Mouse (Mus musculus): ENCODE results near the gene Prkra. TPM values are rescaled to one million over a fixed set of nuclear protein-coding genes. Genes with fewer than 3 reads are reported as not detected.
A peak's percentile ranks its signal among the peaks of the same experiment; 100 is the strongest.

Prkra gene
- polyA plus RNA-seq, 2 experiments = 60.8 to 61.3 TPM

GRCm38 (mm10) chr2:76687608-76688007, 39.8 kb upstream of the Prkra start:
- DNase-seq (ENCODE audit: low spot score) = no peak
- Histone ChIP-seq H3K27me3 (ENCODE audit: control insufficient read depth, insufficient read depth, low read length) (no peaks in the 10 kb centered on the region), H3K9ac (ENCODE audit: low read depth, low read length, severe bottlenecking) (no peak overlapping the region), H3K27ac (replicated peaks; ENCODE audit: low read depth, low read length) (no peak overlapping the region), H3K4me1 (ENCODE audit: control insufficient read depth, insufficient read depth, low read length) (no peaks in the 10 kb centered on the region), H3K9me3 (ENCODE audit: control insufficient read depth, low read length) (no peaks in the 10 kb centered on the region), H3K36me3 (ENCODE audit: control insufficient read depth, insufficient read depth, low read length) (peaks cover 78% of the 10 kb centered on the region), H3K4me2 (replicated peaks; ENCODE audit: low read depth, low read length, severe bottlenecking) (no peak overlapping the region), H3K4me3 (replicated peaks; ENCODE audit: low read length) (no peak overlapping the region)
- WGBS = 80% methylated on average over 3 of the region's 3 CpGs
- ATAC-seq (ENCODE audit: low FRiP score, low read depth) = no peak
- TF ChIP-seq POLR2A (IDR thresholded peaks at IDR 0.05; ENCODE audit: borderline replicate concordance, extremely low read depth, insufficient read depth, insufficient read length) = no peak

DNA sequence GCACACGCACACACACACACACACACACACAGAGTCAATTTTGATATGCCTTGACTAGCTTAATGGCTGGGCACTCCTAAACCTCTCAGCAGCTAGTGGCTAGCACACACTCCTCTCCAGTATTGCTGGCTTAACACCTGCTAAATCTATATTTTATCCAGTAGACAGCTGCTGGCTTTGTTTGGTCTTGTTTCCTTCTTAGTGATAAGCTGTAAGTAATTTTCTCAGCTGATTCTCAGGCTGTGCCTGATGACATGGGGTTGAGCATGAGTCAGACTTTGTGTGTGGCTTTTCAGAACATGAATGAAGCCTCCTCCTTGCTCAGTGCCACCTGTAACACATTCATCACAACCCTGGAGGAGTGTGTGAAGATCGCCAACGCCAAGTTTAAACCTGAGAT, 39.2 kb upstream of the Prkra start:
- no peak overlapping the region for H3K27ac ChIP-seq (replicated peaks; ENCODE audit: low read depth, low read length)
- DNase-seq (ENCODE audit: low spot score) = no peak
- H3K4me1 ChIP-seq (ENCODE audit: control insufficient read depth, insufficient read depth, low read length) = no peaks in the 10 kb centered on the region
- no peak; the same call in 1 of the 2 replicates for ATAC-seq (ENCODE audit: low FRiP score, low read depth)
- H3K9ac ChIP-seq (ENCODE audit: low read depth, low read length, severe bottlenecking) = no peak overlapping the region
- no peaks in the 10 kb centered on the region for H3K9me3 ChIP-seq (ENCODE audit: control insufficient read depth, low read length)
- peaks cover 78% of the 10 kb centered on the region for H3K36me3 ChIP-seq (ENCODE audit: control insufficient read depth, insufficient read depth, low read length)
- no peaks in the 10 kb centered on the region for H3K27me3 ChIP-seq (ENCODE audit: control insufficient read depth, insufficient read depth, low read length)
- H3K4me3 ChIP-seq (replicated peaks; ENCODE audit: low read length) = no peak overlapping the region
- no peak overlapping the region for H3K4me2 ChIP-seq (replicated peaks; ENCODE audit: low read depth, low read length, severe bottlenecking)
- 89% methylated on average over 3 of the region's 3 CpGs for WGBS
- TF ChIP-seq POLR2A (IDR thresholded peaks at IDR 0.05; ENCODE audit: borderline replicate concordance, extremely low read depth, insufficient read depth, insufficient read length) = no peak

- Histone ChIP-seq H3K4me3 (replicated peaks; ENCODE audit: low read length) (no peak overlapping the region), H3K4me2 (replicated peaks; ENCODE audit: low read depth, low read length, severe bottlenecking) (no peak overlapping the region), H3K27me3 (ENCODE audit: control insufficient read depth, insufficient read depth, low read length) (no peaks in the 10 kb centered on the region), H3K27ac (replicated peaks; ENCODE audit: low read depth, low read length) (no peak overlapping the region), H3K9me3 (ENCODE audit: control insufficient read depth, low read length) (no peaks in the 10 kb centered on the region), H3K9ac (ENCODE audit: low read depth, low read length, severe bottlenecking) (no peak overlapping the region), H3K36me3 (ENCODE audit: control insufficient read depth, insufficient read depth, low read length) (peaks cover 60% of the 10 kb centered on the region), H3K4me1 (ENCODE audit: control insufficient read depth, insufficient read depth, low read length) (no peaks in the 10 kb centered on the region)
- WGBS = 92% methylated on average over 8 of the region's 8 CpGs
- ATAC-seq (ENCODE audit: low FRiP score, low read depth) (no peak), DNase-seq (ENCODE audit: low spot score) (no peak)
- no peak for TF ChIP-seq POLR2A (IDR thresholded peaks at IDR 0.05; ENCODE audit: borderline replicate concordance, extremely low read depth, insufficient read depth, insufficient read length)
These were observed 34.5 kb upstream of the Prkra start for GRCm38 (mm10) chr2:76682301-76682700.

DNA sequence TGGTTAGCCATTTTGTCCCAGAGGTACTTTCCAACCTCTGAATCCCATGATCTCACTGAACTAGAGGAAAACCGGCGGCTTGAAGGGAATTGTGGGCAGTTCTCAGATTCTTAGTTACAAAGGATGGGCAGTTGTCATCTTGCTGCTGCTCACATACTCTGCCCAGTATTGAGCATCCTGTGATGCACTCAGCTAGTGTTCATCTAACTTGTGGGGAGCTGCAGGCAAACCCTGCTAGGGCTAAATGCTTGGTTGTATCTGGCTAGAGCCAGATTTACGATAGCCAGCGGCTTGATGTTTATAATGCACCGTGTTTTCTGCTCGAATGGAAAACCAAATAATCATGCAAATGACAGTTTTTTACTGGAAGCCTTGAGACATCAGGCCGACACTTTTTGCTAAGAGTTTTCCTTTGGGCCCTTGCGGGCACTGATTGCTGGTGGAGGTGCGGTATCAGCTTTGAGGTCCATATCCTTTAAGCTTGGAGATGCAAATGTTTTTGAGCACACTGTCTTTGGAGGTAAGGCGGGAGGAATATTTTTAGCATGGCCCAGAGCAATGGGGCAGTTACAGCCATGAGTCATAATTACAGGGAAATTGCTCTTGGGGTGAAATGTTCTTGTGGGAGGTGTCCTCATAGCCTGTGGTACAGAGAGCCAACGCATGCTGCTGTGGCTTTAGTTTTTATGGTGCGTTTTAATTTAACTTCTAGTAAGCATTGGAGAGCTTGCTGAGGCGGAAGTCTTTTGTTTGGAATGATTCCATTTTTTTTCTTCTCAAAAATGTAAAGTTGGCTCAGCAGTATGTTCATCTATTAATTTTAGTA, 28.8 kb upstream of the Prkra start:
- Histone ChIP-seq H3K4me1 (ENCODE audit: control insufficient read depth, insufficient read depth, low read length) (peaks cover 14% of the 10 kb centered on the region), H3K4me2 (replicated peaks; ENCODE audit: low read depth, low read length, severe bottlenecking) (peak overlapping the region; percentile 66), H3K27ac (replicated peaks; ENCODE audit: low read depth, low read length) (no peak overlapping the region), H3K9ac (ENCODE audit: low read depth, low read length, severe bottlenecking) (peak overlapping the region; percentile 89), H3K4me3 (replicated peaks; ENCODE audit: low read length) (peak overlapping the region; percentile 80), H3K36me3 (ENCODE audit: control insufficient read depth, insufficient read depth, low read length) (peaks cover 14% of the 10 kb centered on the region), H3K27me3 (ENCODE audit: control insufficient read depth, insufficient read depth, low read length) (no peaks in the 10 kb centered on the region), H3K9me3 (ENCODE audit: control insufficient read depth, low read length) (no peaks in the 10 kb centered on the region)
- DNase-seq (ENCODE audit: low spot score) = no peak
- TF ChIP-seq POLR2A (IDR thresholded peaks at IDR 0.05; ENCODE audit: borderline replicate concordance, extremely low read depth, insufficient read depth, insufficient read length) = no peak
- ATAC-seq (ENCODE audit: low FRiP score, low read depth) = no peak
- WGBS = 41% methylated on average over 13 of the region's 13 CpGs

GRCm38 (mm10) chr2:76675949-76676348, 28.1 kb upstream of the Prkra start:
- Histone ChIP-seq H3K4me1 (ENCODE audit: control insufficient read depth, insufficient read depth, low read length) (peaks cover 19% of the 10 kb centered on the region), H3K4me2 (replicated peaks; ENCODE audit: low read depth, low read length, severe bottlenecking) (peak overlapping the region; percentile 66), H3K9me3 (ENCODE audit: control insufficient read depth, low read length) (no peaks in the 10 kb centered on the region), H3K4me3 (replicated peaks; ENCODE audit: low read length) (peak overlapping the region; percentile 80), H3K27ac (replicated peaks; ENCODE audit: low read depth, low read length) (no peak overlapping the region), H3K9ac (ENCODE audit: low read depth, low read length, severe bottlenecking) (peak overlapping the region; percentile 89), H3K36me3 (ENCODE audit: control insufficient read depth, insufficient read depth, low read length) (peaks cover 11% of the 10 kb centered on the region), H3K27me3 (ENCODE audit: control insufficient read depth, insufficient read depth, low read length) (no peaks in the 10 kb centered on the region)
- DNase-seq (ENCODE audit: low spot score) (no peak), ATAC-seq (ENCODE audit: low FRiP score, low read depth) (no peak)
- TF ChIP-seq POLR2A (IDR thresholded peaks at IDR 0.05; ENCODE audit: borderline replicate concordance, extremely low read depth, insufficient read depth, insufficient read length) = no peak
- WGBS = 8% methylated on average over 4 of the region's 4 CpGs
